Comparison of ENCODE assay signal across 24 mouse cellular contexts in the genomic region with DNA sequence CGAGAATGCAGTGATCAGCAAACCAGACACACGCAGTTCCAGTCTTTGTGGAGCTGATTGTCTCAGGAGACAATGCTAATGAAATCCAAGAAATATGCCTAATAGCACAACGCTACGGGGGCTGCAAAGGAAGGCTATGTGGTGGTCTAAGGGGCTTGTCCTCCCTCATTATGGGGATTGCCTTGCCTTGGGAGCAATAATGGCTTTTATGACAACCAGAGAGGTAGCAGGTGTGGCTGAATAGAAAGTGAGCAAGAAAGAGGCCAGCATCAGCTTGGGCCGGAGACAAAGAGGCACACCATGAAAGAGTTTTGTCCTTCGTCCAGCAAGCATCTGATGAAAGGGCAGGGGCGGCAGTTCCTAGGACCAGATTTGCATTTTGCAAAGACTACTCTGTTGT.
A peak's percentile ranks its signal among the peaks of the same experiment; 100 is the strongest.
DNase-seq lines count a peak whose midpoint lies in the region; ATAC-seq lines count a peak whose summit lies in the region.
"Had no signal": no experiment of that assay in that cellular context is flagged by ENCODE, and none has a peak within 500 bp of the region (broad histone marks: within the 10 kb centered on the region; RNA-seq: fewer than 3 reads in every experiment).

No protein-coding gene starts in this region.

- DNase-seq in forebrain, embryonic 10.5 days (ENCODE audit: extremely low spot score, low spot score), result peak; percentile 32
- DNase-seq in neural tube, embryonic 11.5 days (ENCODE audit: low spot score), result no peak
- DNase-seq in retina, embryonic 14.5 days (ENCODE audit: low spot score), result peak; percentile 32
- DNase-seq: adrenal gland, postnatal 10 days; cerebellum, adult 11-12 months; cerebellum, postnatal 36 days; gastrocnemius, postnatal 14 days; kidney, postnatal 4 days; liver, embryonic 13.5 days; lung, embryonic 14.5 days; lung, postnatal 4 days; thymus, postnatal 14 days had no signal

- WGBS in forebrain, embryonic 10.5 days, result 37% methylated on average over 7 of the region's 7 CpGs
- WGBS in forebrain, embryonic 16.5 days, result 4% methylated on average over 7 of the region's 7 CpGs
- WGBS in neural tube, embryonic 11.5 days, result 34% methylated on average over 7 of the region's 7 CpGs
- 13% methylated on average over 7 of the region's 7 CpGs for WGBS in neural tube, embryonic 15.5 days
- WGBS in midbrain, embryonic 13.5 days, result 11% methylated on average over 7 of the region's 7 CpGs

- no peak for ATAC-seq in forebrain, embryonic 16.5 days
- ATAC-seq in neural tube, embryonic 11.5 days (ENCODE audit: insufficient read depth, low FRiP score, low TSS enrichment), result no peak; the same call in 1 of the 2 replicates
- no peak for ATAC-seq in neural tube, embryonic 15.5 days (ENCODE audit: low FRiP score)
- peak; percentile 81 for ATAC-seq in midbrain, embryonic 13.5 days
- ATAC-seq in megakaryocyte-erythroid progenitor cell, adult 5-6 weeks (replicated peaks; ENCODE audit: low FRiP score, low TSS enrichment, poor library complexity, severe bottlenecking), result no peak
- ATAC-seq in erythroid progenitor cell, adult 5-6 weeks (replicated peaks; ENCODE audit: low FRiP score, poor library complexity, severe bottlenecking), result no peak
- ATAC-seq: activated CD4-positive, CD25-positive, alpha-beta regulatory T cell, adult 4 months; intestine, postnatal 0 days had no signal

- H3K4me2 ChIP-seq in forebrain, embryonic 16.5 days (ENCODE audit: low read length), result no peak overlapping the region; the same call in 1 of the 2 replicates
- no peak overlapping the region for H3K4me2 ChIP-seq in neural tube, embryonic 11.5 days (ENCODE audit: low read depth)
- no peak overlapping the region for H3K4me2 ChIP-seq in neural tube, embryonic 15.5 days
- H3K4me2 ChIP-seq in midbrain, embryonic 13.5 days (replicated peaks), result peak overlapping the region; percentile 21; the same call in 1 of the 2 replicates
- H3K4me2 ChIP-seq: embryonic facial prominence, embryonic 12.5 days; kidney, embryonic 15.5 days; limb, embryonic 12.5 days; liver, embryonic 13.5 days; lung, embryonic 14.5 days had no signal

- H3K4me3 ChIP-seq in forebrain, embryonic 10.5 days, result no peak overlapping the region
- H3K4me3 ChIP-seq in forebrain, embryonic 16.5 days (replicated peaks; ENCODE audit: low read length), result no peak overlapping the region
- H3K4me3 ChIP-seq in neural tube, embryonic 11.5 days (ENCODE audit: low read depth, low read length), result no peak overlapping the region
- H3K4me3 ChIP-seq in neural tube, embryonic 15.5 days (replicated peaks), result no peak overlapping the region
- no peak overlapping the region for H3K4me3 ChIP-seq in midbrain, embryonic 13.5 days (replicated peaks)
- H3K4me3 ChIP-seq: embryonic facial prominence, embryonic 12.5 days; erythroblast, embryonic 14.5 days; kidney, embryonic 15.5 days; limb, embryonic 12.5 days; liver, embryonic 13.5 days had no signal

- H3K27me3 ChIP-seq in forebrain, embryonic 10.5 days (ENCODE audit: poor library complexity, severe bottlenecking), result 0 out of 2 replicates have a peak, but pooled peaks cover 3% of the 10 kb centered on the region
- no peaks in the 10 kb centered on the region for H3K27me3 ChIP-seq in forebrain, embryonic 16.5 days (replicated peaks; ENCODE audit: control insufficient read depth, insufficient read depth, low read length)
- no peaks in the 10 kb centered on the region for H3K27me3 ChIP-seq in neural tube, embryonic 11.5 days (ENCODE audit: control insufficient read depth, insufficient read depth, low read length)
- H3K27me3 ChIP-seq in neural tube, embryonic 15.5 days (replicated peaks), result no peaks in the 10 kb centered on the region
- H3K27me3 ChIP-seq in midbrain, embryonic 13.5 days, result no peaks in the 10 kb centered on the region
- H3K27me3 ChIP-seq: embryonic facial prominence, embryonic 12.5 days; kidney, embryonic 15.5 days; limb, embryonic 12.5 days; liver, embryonic 13.5 days had no signal

- peaks cover 28% of the 10 kb centered on the region for H3K4me1 ChIP-seq in forebrain, embryonic 10.5 days
- H3K4me1 ChIP-seq in forebrain, embryonic 16.5 days (replicated peaks; ENCODE audit: control insufficient read depth, insufficient read depth, low read length), result peaks cover 6% of the 10 kb centered on the region
- H3K4me1 ChIP-seq in neural tube, embryonic 11.5 days (ENCODE audit: control insufficient read depth, insufficient read depth, low read length), result peaks cover 6% of the 10 kb centered on the region; the same call in 1 of the 2 replicates
- peaks cover 11% of the 10 kb centered on the region for H3K4me1 ChIP-seq in neural tube, embryonic 15.5 days
- H3K4me1 ChIP-seq in midbrain, embryonic 13.5 days (replicated peaks), result peaks cover 19% of the 10 kb centered on the region
- H3K4me1 ChIP-seq: embryonic facial prominence, embryonic 12.5 days; kidney, embryonic 15.5 days; liver, embryonic 13.5 days had no signal

- no peaks in the 10 kb centered on the region; the same call in 1 of the 2 replicates for H3K9me3 ChIP-seq in forebrain, embryonic 10.5 days
- H3K9me3 ChIP-seq in forebrain, embryonic 16.5 days (ENCODE audit: control insufficient read depth, low read length), result 0 out of 2 replicates have a peak, but pooled peaks cover 5% of the 10 kb centered on the region
- H3K9me3 ChIP-seq in neural tube, embryonic 11.5 days (ENCODE audit: control insufficient read depth, low read length), result no peaks in the 10 kb centered on the region
- H3K9me3 ChIP-seq in neural tube, embryonic 15.5 days (replicated peaks), result no peaks in the 10 kb centered on the region
- no peaks in the 10 kb centered on the region for H3K9me3 ChIP-seq in midbrain, embryonic 13.5 days
- H3K9me3 ChIP-seq: embryonic facial prominence, embryonic 12.5 days; G1E; kidney, embryonic 15.5 days; liver, embryonic 13.5 days had no signal

- peak overlapping the region; percentile 16; the same call in 1 of the 2 replicates for H3K27ac ChIP-seq in forebrain, embryonic 10.5 days
- no peak overlapping the region for H3K27ac ChIP-seq in forebrain, embryonic 16.5 days (ENCODE audit: low read length)
- H3K27ac ChIP-seq in neural tube, embryonic 11.5 days (ENCODE audit: low read depth, low read length), result peak overlapping the region; percentile 58
- H3K27ac ChIP-seq in neural tube, embryonic 15.5 days (replicated peaks), result no peak overlapping the region
- H3K27ac ChIP-seq in midbrain, embryonic 13.5 days, result peak overlapping the region; percentile 59
- H3K27ac ChIP-seq: embryonic facial prominence, embryonic 12.5 days; kidney, embryonic 15.5 days; limb, embryonic 12.5 days; liver, embryonic 13.5 days had no signal

- H3K9ac ChIP-seq in forebrain, embryonic 16.5 days (replicated peaks; ENCODE audit: low read depth, low read length), result no peak overlapping the region
- H3K9ac ChIP-seq in neural tube, embryonic 11.5 days (ENCODE audit: low read length), result no peak overlapping the region
- H3K9ac ChIP-seq in neural tube, embryonic 15.5 days (replicated peaks), result no peak overlapping the region
- H3K9ac ChIP-seq in midbrain, embryonic 13.5 days (replicated peaks), result no peak overlapping the region
- H3K9ac ChIP-seq: embryonic facial prominence, embryonic 12.5 days; kidney, embryonic 15.5 days; limb, embryonic 12.5 days; liver, embryonic 13.5 days; lung, embryonic 14.5 days had no signal

- no peaks in the 10 kb centered on the region for H3K36me3 ChIP-seq in forebrain, embryonic 10.5 days (replicated peaks)
- H3K36me3 ChIP-seq in forebrain, embryonic 16.5 days (ENCODE audit: control insufficient read depth, insufficient read depth), result no peaks in the 10 kb centered on the region
- no peaks in the 10 kb centered on the region for H3K36me3 ChIP-seq in neural tube, embryonic 11.5 days (ENCODE audit: control insufficient read depth, insufficient read depth, low read length)
- no peaks in the 10 kb centered on the region for H3K36me3 ChIP-seq in neural tube, embryonic 15.5 days
- no peaks in the 10 kb centered on the region for H3K36me3 ChIP-seq in midbrain, embryonic 13.5 days
- H3K36me3 ChIP-seq: embryonic facial prominence, embryonic 12.5 days; G1E; kidney, embryonic 15.5 days; limb, embryonic 12.5 days; liver, embryonic 13.5 days had no signal

Comparison
In these comparisons a context has a peak if more than half of its experiments do, and no peak if none do; other contexts are left out.
1. H3K27ac ChIP-seq: peak in forebrain, embryonic 10.5 days (single experiment), neural tube, embryonic 11.5 days (single experiment) and midbrain, embryonic 13.5 days (single experiment); none in forebrain, embryonic 16.5 days (single experiment) and neural tube, embryonic 15.5 days (single experiment).